Mouse (Mus musculus) limb, embryonic 10.5 days (tissue): ENCODE measurements around the gene Dnaic2. TPM values are rescaled to one million over a fixed set of nuclear protein-coding genes. Genes with fewer than 3 reads are reported as not detected.

Experiments
- DNase-seq: peaks from one replicate; pipeline ENCODE4 v3.0.0-alpha.2; 2017; ENCODE audit warnings: low spot score
- H3K27ac ChIP-seq: fragments of 300-500 bp; sonication (generic); 2 replicates; pipeline ENCODE4 v1.5.1; 2016; ENCODE audit warnings: mild to moderate bottlenecking
- H3K27me3 ChIP-seq: fragments of 300-500 bp; sonication (generic); 2 replicates; pipeline ENCODE4 v1.6.1; 2016; ENCODE audit warnings: low read depth, mild to moderate bottlenecking; ENCODE audit not compliant: poor library complexity, severe bottlenecking
- H3K36me3 ChIP-seq: fragments of 300-500 bp; sonication (generic); 2 replicates; pipeline ENCODE4 v1.6.1; 2016; ENCODE audit warnings: mild to moderate bottlenecking, moderate library complexity
- H3K4me1 ChIP-seq: fragments of 300-500 bp; sonication (generic); 2 replicates; pipeline ENCODE4 v1.6.1; 2016
- H3K4me3 ChIP-seq: fragments of 300-500 bp; sonication (generic); 2 replicates; pipeline ENCODE4 v1.5.1; 2016; ENCODE audit warnings: mild to moderate bottlenecking, moderate library complexity
- H3K9me3 ChIP-seq: fragments of 300-500 bp; sonication (generic); replicated peaks from 2 replicates; pipeline ENCODE4 v1.6.1; 2016; ENCODE audit warnings: mild to moderate bottlenecking
- WGBS: fragments of 180-500 bp; shearing (Covaris S2); methylation state at CpG from one replicate; pipeline ENCODE4 v1.1.7; 2016; 5-methylcytosine and 5-hydroxymethylcytosine counted together
- polyA plus RNA-seq: library from polyadenylated mRNA; unstranded; fragments of >200 nt; fragmentation: Nextera tagmentation; extraction: Ambion mirVana; gene quantifications from 2 replicates; pipeline ENCODE4 v1.2.1, GENCODE M21; 2016

Dnaic2 gene
- polyA plus RNA-seq, 1 experiment from 2014 or later: 0.39 TPM

DNA sequence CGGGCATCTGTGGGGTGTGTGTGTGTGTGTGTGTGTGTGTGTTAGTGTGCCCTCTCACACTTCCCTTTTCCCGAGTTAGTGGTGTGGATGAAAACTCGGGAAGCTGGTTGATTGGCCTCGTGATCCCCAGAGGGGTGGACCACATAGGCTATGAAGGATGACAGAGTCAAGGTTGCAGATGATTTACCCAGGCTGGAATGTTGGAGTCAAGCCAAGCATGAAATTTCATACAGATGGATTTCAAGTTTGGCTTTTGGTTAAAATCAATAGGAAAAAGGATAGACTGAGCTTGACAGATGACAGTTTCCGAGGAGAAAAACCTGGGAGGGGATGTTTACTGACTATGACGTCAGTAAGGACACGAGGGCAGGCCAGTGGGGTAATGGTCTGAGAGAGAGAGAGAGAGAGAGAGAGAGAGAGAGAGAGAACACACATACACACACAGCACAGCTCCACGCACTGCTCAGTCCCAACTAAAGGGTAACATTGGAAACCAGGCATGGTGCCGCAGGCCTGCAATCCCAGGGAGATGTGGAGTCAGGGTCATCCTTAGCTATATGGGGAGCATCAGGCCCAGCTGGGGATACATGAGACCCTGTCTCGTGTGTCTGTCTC, 39.5 kb upstream of the Dnaic2 start:
- H3K36me3 ChIP-seq: peaks cover 9% of the 10 kb centered on the region; the same call in 1 of the 2 replicates
- DNase-seq: no peak
- H3K27ac ChIP-seq: 0 out of 2 replicates have a peak overlapping the region, but pooled peaks have one; percentile 6
- H3K4me3 ChIP-seq: no peak overlapping the region
- no peaks in the 10 kb centered on the region for H3K27me3 ChIP-seq
- no peaks in the 10 kb centered on the region for H3K9me3 ChIP-seq
- peaks cover 30% of the 10 kb centered on the region for H3K4me1 ChIP-seq
- 68% methylated on average over 10 of the region's 10 CpGs for WGBS

- WGBS: 85% methylated on average over 3 of the region's 3 CpGs
- no peak for DNase-seq
- no peak overlapping the region for H3K4me3 ChIP-seq
- H3K4me1 ChIP-seq: peaks cover 29% of the 10 kb centered on the region
- peaks cover 9% of the 10 kb centered on the region; the same call in 1 of the 2 replicates for H3K36me3 ChIP-seq
- no peaks in the 10 kb centered on the region for H3K9me3 ChIP-seq
- no peak overlapping the region for H3K27ac ChIP-seq
- H3K27me3 ChIP-seq: no peaks in the 10 kb centered on the region
Observed at GRCm38 (mm10) chr11:114688729-114689128, 38.5 kb upstream of the Dnaic2 start.

- WGBS: 95% methylated on average over 15 of the region's 15 CpGs
- no peaks in the 10 kb centered on the region for H3K27me3 ChIP-seq
Observed at GRCm38 (mm10) chr11:114690192-114690591, 37.0 kb upstream of the Dnaic2 start.

DNA sequence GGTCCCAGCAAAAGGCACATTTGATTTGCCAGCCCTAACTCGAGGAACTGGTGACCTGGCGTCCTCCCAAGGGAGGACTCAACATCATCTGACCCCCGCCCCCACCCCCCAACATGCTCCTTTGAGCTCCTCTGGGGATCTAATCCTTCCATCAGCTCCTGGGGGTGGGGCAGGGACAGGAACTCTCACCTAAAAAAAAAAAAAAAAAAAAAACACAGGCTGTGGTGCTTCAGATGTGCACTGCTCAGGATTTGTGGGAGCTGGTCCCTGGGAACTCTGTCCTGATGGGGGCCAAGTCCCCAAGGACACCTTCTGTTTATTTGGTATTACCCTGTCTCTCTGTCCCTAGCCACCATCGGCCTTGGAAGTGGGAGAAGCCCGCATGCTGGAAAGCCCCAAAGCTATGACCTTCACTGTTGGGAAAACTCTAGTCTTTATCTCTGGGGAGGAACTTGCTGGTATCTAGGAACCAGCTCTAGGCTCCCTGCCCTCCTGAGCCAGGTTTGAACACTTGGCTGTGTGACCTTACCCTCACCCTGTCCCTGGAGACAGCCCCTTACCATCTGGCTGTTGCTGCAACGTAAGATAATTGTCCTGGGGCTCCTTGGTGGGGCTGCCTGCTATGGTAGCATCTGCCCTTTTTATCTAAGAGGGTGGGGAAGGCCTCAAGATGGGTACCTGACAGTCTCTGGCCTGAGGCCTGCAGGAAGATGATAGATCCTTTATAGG, 35.6 kb upstream of the Dnaic2 start:
- Histone ChIP-seq H3K36me3 (peaks cover 12% of the 10 kb centered on the region), H3K4me3 (no peak overlapping the region), H3K9me3 (no peaks in the 10 kb centered on the region), H3K4me1 (0 out of 2 replicates have a peak, but pooled peaks cover 7% of the 10 kb centered on the region), H3K27ac (no peak overlapping the region), H3K27me3 (no peaks in the 10 kb centered on the region)
- DNase-seq: no peak
- WGBS: 50% methylated on average over 6 of the region's 6 CpGs

More at GRCm38 (mm10) chr11:114690192-114690591, 37.0 kb upstream of the Dnaic2 start:
- Histone ChIP-seq H3K36me3 (peaks cover 9% of the 10 kb centered on the region; the same call in 1 of the 2 replicates), H3K4me1 (peaks cover 14% of the 10 kb centered on the region), H3K4me3 (no peak overlapping the region), H3K9me3 (no peaks in the 10 kb centered on the region), H3K27ac (no peak overlapping the region)
- no peak for DNase-seq

DNA sequence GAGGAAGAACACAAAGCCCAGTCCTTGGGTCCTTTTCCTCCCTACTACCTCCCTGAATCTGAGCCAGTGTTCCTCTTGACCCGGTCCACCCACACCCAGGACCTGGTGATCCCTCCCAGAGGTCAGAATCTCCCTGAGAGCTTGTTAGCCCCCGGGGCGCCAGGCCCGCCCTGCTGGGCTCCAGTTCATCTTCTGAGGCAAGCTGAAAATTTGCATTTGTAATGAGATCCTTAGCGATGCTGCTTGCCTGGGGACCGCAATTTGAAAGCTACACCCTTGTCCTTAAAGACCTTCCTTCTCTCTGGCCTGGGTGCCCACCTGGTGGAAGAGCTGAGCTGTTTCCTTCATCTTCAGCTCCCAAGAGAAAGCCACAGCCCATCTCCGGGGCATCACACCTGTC, 34.6 kb upstream of the Dnaic2 start:
- DNase-seq: no peak
- Histone ChIP-seq H3K36me3 (peaks cover 17% of the 10 kb centered on the region), H3K27ac (no peak overlapping the region), H3K4me3 (no peak overlapping the region), H3K9me3 (no peaks in the 10 kb centered on the region), H3K4me1 (0 out of 2 replicates have a peak, but pooled peaks cover 4% of the 10 kb centered on the region), H3K27me3 (no peaks in the 10 kb centered on the region)
- 40% methylated on average over 7 of the region's 7 CpGs for WGBS

GRCm38 (mm10) chr11:114693456-114693855, 33.8 kb upstream of the Dnaic2 start:
- H3K27me3 ChIP-seq: no peaks in the 10 kb centered on the region
- H3K27ac ChIP-seq: no peak overlapping the region
- DNase-seq: no peak
- peaks cover 17% of the 10 kb centered on the region for H3K36me3 ChIP-seq
- 93% methylated on average over 6 of the region's 6 CpGs for WGBS
- H3K4me1 ChIP-seq: no peaks in the 10 kb centered on the region
- no peaks in the 10 kb centered on the region for H3K9me3 ChIP-seq
- H3K4me3 ChIP-seq: no peak overlapping the region

DNA sequence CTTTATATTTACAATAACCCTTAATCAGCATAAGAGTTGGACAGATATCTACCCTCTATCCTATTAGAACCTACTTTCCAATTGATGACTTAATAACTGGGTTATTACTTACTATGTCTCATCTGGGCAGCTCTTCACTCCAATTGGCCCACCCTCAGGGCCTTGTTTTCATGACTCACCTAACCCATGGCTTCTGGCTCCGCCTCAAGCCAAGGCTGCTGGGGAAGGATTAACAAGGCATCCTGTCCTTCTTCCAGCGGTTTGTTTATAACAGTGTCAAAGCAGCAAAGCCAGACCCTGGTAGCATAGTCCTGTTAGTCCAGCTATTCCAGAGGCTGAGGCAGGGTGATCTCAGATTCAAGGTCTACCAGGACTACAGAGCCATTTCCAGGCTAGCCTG, 32.8 kb upstream of the Dnaic2 start:
- Histone ChIP-seq H3K36me3 (peaks cover 17% of the 10 kb centered on the region), H3K27me3 (no peaks in the 10 kb centered on the region), H3K4me1 (no peaks in the 10 kb centered on the region), H3K4me3 (no peak overlapping the region), H3K9me3 (no peaks in the 10 kb centered on the region), H3K27ac (no peak overlapping the region)
- DNase-seq: no peak
- WGBS: 86% methylated on average over 2 of the region's 2 CpGs

GRCm38 (mm10) chr11:114698496-114698895, 28.7 kb upstream of the Dnaic2 start:
- Histone ChIP-seq H3K27ac (no peak overlapping the region), H3K36me3 (peaks cover 8% of the 10 kb centered on the region; the same call in 1 of the 2 replicates), H3K4me1 (no peaks in the 10 kb centered on the region), H3K27me3 (no peaks in the 10 kb centered on the region), H3K9me3 (no peaks in the 10 kb centered on the region), H3K4me3 (no peak overlapping the region)
- DNase-seq: no peak
- 95% methylated on average over 7 of the region's 7 CpGs for WGBS

GRCm38 (mm10) chr11:114699511-114699910, 27.7 kb upstream of the Dnaic2 start:
- DNase-seq: no peak
- Histone ChIP-seq H3K4me1 (0 out of 2 replicates have a peak, but pooled peaks cover 6% of the 10 kb centered on the region), H3K27me3 (no peaks in the 10 kb centered on the region), H3K27ac (no peak overlapping the region), H3K4me3 (no peak overlapping the region), H3K36me3 (peaks cover 8% of the 10 kb centered on the region; the same call in 1 of the 2 replicates), H3K9me3 (no peaks in the 10 kb centered on the region)
- WGBS: 89% methylated on average over 12 of the region's 12 CpGs

DNA sequence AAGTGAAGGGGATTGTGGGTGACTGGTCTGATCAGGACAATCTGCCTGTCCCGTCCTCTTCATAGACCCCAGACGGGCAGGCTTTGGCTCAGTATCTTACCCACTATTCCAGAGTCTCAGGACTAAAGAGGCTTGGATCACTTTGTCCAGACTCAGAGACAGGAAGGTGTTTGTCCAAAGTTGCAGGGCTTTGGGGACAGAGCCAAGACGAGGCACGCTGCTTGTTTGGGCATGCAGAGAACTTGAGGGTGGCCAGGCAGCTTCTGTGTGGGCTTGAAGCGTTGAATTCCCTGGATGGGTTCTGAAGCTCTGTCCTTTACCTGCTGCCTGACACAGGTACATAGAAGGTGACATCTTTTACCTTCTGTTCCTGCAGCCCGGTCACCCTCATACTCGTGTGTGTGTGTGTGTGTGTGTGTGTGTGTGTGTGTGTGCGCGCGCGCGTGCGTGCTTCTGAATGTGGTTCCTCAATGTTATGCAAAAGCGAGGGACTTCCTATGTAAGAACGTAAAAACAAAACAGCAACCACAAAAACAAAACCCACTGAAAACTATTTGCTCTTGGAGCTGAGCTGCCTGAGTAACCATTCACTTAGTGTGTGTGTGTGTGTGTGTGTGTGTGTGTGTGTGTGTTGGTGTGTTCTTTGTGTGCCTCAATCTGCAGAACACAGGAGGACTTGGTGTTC, 24.8 kb upstream of the Dnaic2 start:
- no peaks in the 10 kb centered on the region for H3K27me3 ChIP-seq
- 90% methylated on average over 15 of the region's 15 CpGs for whole genome bisulfite sequencing

DNA sequence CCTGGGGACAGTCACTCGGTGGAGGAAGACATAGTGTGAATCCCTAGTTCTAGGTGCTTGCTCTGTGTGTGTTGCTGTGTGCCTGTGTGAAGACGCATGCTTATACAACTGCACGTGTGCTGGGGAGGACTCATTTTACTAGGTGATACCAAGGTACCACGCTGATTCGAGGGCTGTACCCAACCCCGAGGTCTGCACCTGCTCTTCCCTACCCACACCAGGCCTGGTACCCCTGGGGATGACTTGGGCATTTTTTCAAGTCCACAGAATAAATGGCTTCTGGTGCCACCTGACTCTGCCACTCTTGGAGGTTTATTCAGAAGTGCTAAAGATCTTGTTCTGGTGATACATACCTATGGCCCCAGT, 24.2 kb upstream of the Dnaic2 start:
- Histone ChIP-seq H3K36me3 (0 out of 2 replicates have a peak, but pooled peaks cover 3% of the 10 kb centered on the region), H3K27ac (no peak overlapping the region), H3K9me3 (no peaks in the 10 kb centered on the region), H3K27me3 (no peaks in the 10 kb centered on the region), H3K4me1 (0 out of 2 replicates have a peak, but pooled peaks cover 6% of the 10 kb centered on the region), H3K4me3 (no peak overlapping the region)
- WGBS: 92% methylated on average over 6 of the region's 6 CpGs
- no peak for DNase-seq

More for the DNA sequence above, 24.8 kb upstream of the Dnaic2 start:
- H3K36me3 ChIP-seq: no peaks in the 10 kb centered on the region
- H3K4me1 ChIP-seq: 0 out of 2 replicates have a peak, but pooled peaks cover 6% of the 10 kb centered on the region
- DNase-seq: no peak
- H3K27ac ChIP-seq: 0 out of 2 replicates have a peak overlapping the region, but pooled peaks have one; percentile 6
- H3K9me3 ChIP-seq: no peaks in the 10 kb centered on the region
- no peak overlapping the region for H3K4me3 ChIP-seq

DNA sequence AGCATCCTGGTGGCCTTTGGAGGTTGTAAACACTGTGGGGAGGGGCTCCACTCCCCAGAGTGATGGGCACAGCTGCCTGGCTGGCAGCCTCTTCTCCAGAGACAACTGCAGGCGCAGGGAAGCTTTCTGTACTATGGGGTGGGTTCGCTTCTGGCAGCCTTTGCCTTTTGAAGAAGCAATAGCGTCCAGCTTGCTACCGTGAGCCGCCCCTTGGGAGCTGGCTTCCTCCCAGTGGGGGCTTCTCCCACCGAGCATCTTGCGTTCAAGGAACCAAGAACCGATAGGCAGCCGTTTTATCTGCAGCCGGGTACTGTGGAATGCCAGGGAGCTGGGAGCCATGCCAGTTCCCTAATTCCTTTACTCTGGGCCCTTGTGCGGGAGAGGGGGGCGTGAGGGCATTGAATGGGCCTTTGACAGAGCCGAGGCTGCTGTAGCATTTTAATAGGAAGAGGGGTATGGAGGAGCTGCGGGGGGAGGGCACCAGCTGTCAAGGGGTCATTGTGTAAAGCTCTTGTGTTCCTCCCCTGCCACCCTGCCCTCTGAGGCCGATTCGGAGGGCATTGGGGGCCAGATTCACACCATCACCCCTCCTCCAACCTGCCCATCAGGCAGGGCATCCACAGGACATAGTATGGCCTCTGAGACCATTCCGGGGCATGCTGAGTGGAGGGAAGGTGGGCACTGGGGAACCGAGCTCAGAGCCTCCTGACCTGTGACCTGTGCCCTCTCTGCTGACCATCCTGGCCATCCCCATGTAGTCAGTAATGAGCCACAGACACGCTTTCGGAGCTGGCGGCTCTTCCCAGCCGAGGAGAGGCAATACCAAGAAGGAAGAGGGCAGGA, 22.9 kb upstream of the Dnaic2 start:
- 72% methylated on average over 22 of the region's 22 CpGs for WGBS
- Histone ChIP-seq H3K27me3 (no peaks in the 10 kb centered on the region), H3K36me3 (peaks cover 11% of the 10 kb centered on the region), H3K9me3 (no peaks in the 10 kb centered on the region), H3K27ac (0 out of 2 replicates have a peak overlapping the region, but pooled peaks have one; percentile 36), H3K4me3 (no peak overlapping the region), H3K4me1 (0 out of 2 replicates have a peak, but pooled peaks cover 6% of the 10 kb centered on the region)
- DNase-seq: no peak
